Mouse (Mus musculus): ENCODE measurements around the gene Pax5.

- TF ChIP-seq CTCF (IDR thresholded peaks at IDR 0.05): no peak
- TF ChIP-seq EP300 (IDR thresholded peaks at IDR 0.05): no peak
These were observed 15.9 kb downstream of the Pax5 start for GRCm38 (mm10) chr4:44694369-44694768.
